Mouse (Mus musculus): Measurements from ENCODE around the gene Map3k5. TPM values are rescaled to one million over a fixed set of nuclear protein-coding genes. Genes with fewer than 3 reads are reported as not detected.

The Map3k5 gene
- total and polyA plus RNA-seq, 3 experiments = 15.8 to 31.0 (median 27.6) TPM

DNA sequence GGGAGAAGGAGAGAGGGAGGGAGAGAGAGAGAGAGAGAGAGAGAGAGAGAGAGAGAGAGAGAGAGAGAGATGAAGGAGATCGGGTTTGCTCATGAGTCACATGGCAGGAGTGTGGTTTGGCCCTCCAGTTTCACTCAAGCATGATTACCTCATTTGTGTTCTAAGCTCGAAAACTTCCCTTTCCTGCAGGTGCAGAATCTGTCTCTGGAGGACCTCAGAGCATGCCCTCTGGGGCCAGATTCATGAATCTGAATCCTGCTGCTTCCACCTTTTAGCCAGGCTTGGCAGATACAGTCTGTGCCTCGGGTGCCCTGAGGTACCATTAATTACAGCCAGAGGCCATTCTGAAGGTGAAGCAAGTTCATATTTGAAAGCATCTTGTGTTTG, 57.6 kb downstream of the Map3k5 start:
- Histone ChIP-seq H3K36me3 (replicated peaks in 1 of 2; ENCODE audit: control insufficient read depth in 1 of 2, insufficient read depth in 1 of 2, low read length in 1 of 2) (peaks cover 0 to 16% of the 10 kb centered on the region in 2 experiments), H3K27me3 (replicated peaks) (no peaks in the 10 kb centered on the region), H3K4me3 (replicated peaks in 1 of 3; ENCODE audit: low read depth in 2 of 3, low read length in 2 of 3, poor library complexity in 1 of 3) (no peak overlapping the region), H3K4me2 (ENCODE audit: insufficient read depth, low read depth, poor library complexity, severe bottlenecking) (peak overlapping the region; percentile 76), H3K9me3 (replicated peaks; ENCODE audit: low read length) (no peaks in the 10 kb centered on the region), H3K9ac (ENCODE audit: insufficient read depth, low read depth) (peak overlapping the region; percentile 42), H3K4me1 (ENCODE audit: control insufficient read depth in 1 of 2, insufficient read depth in 2 of 2) (peaks cover 30 to 69% of the 10 kb centered on the region in 2 experiments), H3K79me2 (replicated peaks; ENCODE audit: control insufficient read depth, extremely low read depth, insufficient read depth, poor library complexity, severe bottlenecking) (peaks cover 30% of the 10 kb centered on the region), H3K27ac (ENCODE audit: insufficient read depth, low read depth) (peak overlapping the region; percentile 96)
- peak; percentile 94 for DNase-seq (ENCODE audit: extremely low read depth)
- in situ Hi-C loops (cut with MboI; ENCODE audit: low pct_ligation_motif_present, low pct_unique_long_range_greater_than_20kb, low sequenced_read_pairs) (loop anchor here (10.0 kb wide), 1 partner anchor 57 kb away; the partner anchor contains the start of gene Map3k5), dilution Hi-C loops (cut with MboI; ENCODE audit: extremely low pct_ligation_motif_present, extremely low pct_unique_long_range_greater_than_20kb, low sequenced_read_pairs) (no loop called here)
- peak; percentile 95 for TF ChIP-seq ETS1 (conservative IDR thresholded peaks at IDR 0.05; ENCODE audit: low read depth, low read length)
- peak; percentile 22 for TF ChIP-seq SMC3 (IDR thresholded peaks at IDR 0.05; ENCODE audit: low read depth, low read length)
- no peak for TF ChIP-seq ZMIZ1 (IDR thresholded peaks at IDR 0.05; ENCODE audit: low read depth, low read length)
- TF ChIP-seq GABPA (IDR thresholded peaks at IDR 0.05; ENCODE audit: insufficient replicate concordance, low read depth, low read length) = no peak
- TF ChIP-seq PAX5 (IDR thresholded peaks at IDR 0.05; ENCODE audit: low read length) = no peak
- TF ChIP-seq TBP (conservative IDR thresholded peaks at IDR 0.05; ENCODE audit: low read depth, low read length) = no peak
- TF ChIP-seq JUN (IDR thresholded peaks at IDR 0.05; ENCODE audit: insufficient read depth, low read depth, low read length) = peak; percentile 91
- no peak for TF ChIP-seq ZC3H11A (IDR thresholded peaks at IDR 0.05; ENCODE audit: low read depth, low read length)
- TF ChIP-seq KAT2A (IDR thresholded peaks at IDR 0.05; ENCODE audit: insufficient replicate concordance, low read length) = no peak
- no peak for TF ChIP-seq CHD1 (IDR thresholded peaks at IDR 0.05; ENCODE audit: low read depth, low read length)
- TF ChIP-seq MXI1 (IDR thresholded peaks at IDR 0.05; ENCODE audit: low read depth, low read length) = peak; percentile 74
- TF ChIP-seq CTCF (conservative IDR thresholded peaks at IDR 0.05 in 1 of 2, IDR thresholded peaks at IDR 0.05 in 1 of 2; ENCODE audit: low read depth in 2 of 2, low read length in 2 of 2) = 0 out of 4 replicates have a peak, but pooled peaks of 1 of the 2 experiments have one; percentile 8
- no peak for TF ChIP-seq HCFC1 (IDR thresholded peaks at IDR 0.05; ENCODE audit: low read depth, low read length)
- TF ChIP-seq CHD2 (IDR thresholded peaks at IDR 0.05; ENCODE audit: low read length) = peak; percentile 63; the same call in 1 of the 2 replicates
- peak; percentile 76; the same call in 1 of the 2 replicates for TF ChIP-seq MEF2A (IDR thresholded peaks at IDR 0.05; ENCODE audit: borderline replicate concordance, low read depth, low read length)
- peak; percentile 16; the same call in 1 of the 2 replicates for TF ChIP-seq POLR2A (IDR thresholded peaks at IDR 0.05; ENCODE audit: low read depth, low read length)
- peak; percentile 93 for TF ChIP-seq BHLHE40 (IDR thresholded peaks at IDR 0.05; ENCODE audit: low read depth, low read length)
- 0 out of 2 replicates have a peak, but pooled peaks have one; percentile 40 for TF ChIP-seq E2F4 (IDR thresholded peaks at IDR 0.05; ENCODE audit: insufficient replicate concordance, low read depth, low read length)
- TF ChIP-seq UBTF (IDR thresholded peaks at IDR 0.05; ENCODE audit: low read depth, low read length) = no peak
- TF ChIP-seq ZKSCAN1 (IDR thresholded peaks at IDR 0.05; ENCODE audit: borderline replicate concordance, low read depth, low read length) = no peak
- peak; percentile 98 for TF ChIP-seq MYC (IDR thresholded peaks at IDR 0.05; ENCODE audit: low read depth, low read length)
- TF ChIP-seq MAFK (IDR thresholded peaks at IDR 0.05; ENCODE audit: insufficient replicate concordance, low read length) = peak; percentile 55; the same call in 1 of the 2 replicates
- TF ChIP-seq RCOR1 (conservative IDR thresholded peaks at IDR 0.05; ENCODE audit: low read depth, low read length) = peak; percentile 57
- TF ChIP-seq ZNF384 (IDR thresholded peaks at IDR 0.05; ENCODE audit: low read depth, low read length) = no peak
- no peak for TF ChIP-seq ELF1 (IDR thresholded peaks at IDR 0.05; ENCODE audit: low read depth, low read length)
- TF ChIP-seq USF2 (conservative IDR thresholded peaks at IDR 0.05; ENCODE audit: low read depth, low read length) = peak; percentile 70
- peak; percentile 95 for TF ChIP-seq TCF12 (IDR thresholded peaks at IDR 0.05; ENCODE audit: low read depth, low read length)
- peak; percentile 77 for TF ChIP-seq USF1 (IDR thresholded peaks at IDR 0.05; ENCODE audit: low read depth, low read length)
- TF ChIP-seq POLR2AphosphoS2 (IDR thresholded peaks at IDR 0.05; ENCODE audit: low read depth, low read length) = no peak
- peak; percentile 89 for TF ChIP-seq JUND (conservative IDR thresholded peaks at IDR 0.05; ENCODE audit: low read depth, low read length)
- peak; percentile 93 for TF ChIP-seq EP300 (IDR thresholded peaks at IDR 0.05; ENCODE audit: low read length)
- peak; percentile 65 for TF ChIP-seq NRF1 (IDR thresholded peaks at IDR 0.05; ENCODE audit: low read depth, low read length)
- peak; percentile 66; the same call in 1 of the 2 replicates for TF ChIP-seq MAZ (IDR thresholded peaks at IDR 0.05; ENCODE audit: low read depth, low read length)
- peak; percentile 92 for TF ChIP-seq MAX (IDR thresholded peaks at IDR 0.05; ENCODE audit: low read length)
- TF ChIP-seq NELFE (IDR thresholded peaks at IDR 0.05; ENCODE audit: low read depth, low read length) = no peak
- peak; percentile 13 for TF ChIP-seq RAD21 (IDR thresholded peaks at IDR 0.05; ENCODE audit: low read depth, low read length)
- TF ChIP-seq IRF4 (IDR thresholded peaks at IDR 0.05; ENCODE audit: low read depth, low read length) = peak; percentile 90
- peak; percentile 84 for TF ChIP-seq SIN3A (IDR thresholded peaks at IDR 0.05; ENCODE audit: low read length)

All from CH12.LX (cell line).